Mouse (Mus musculus) intestine, embryonic 14.5 days (tissue): ENCODE results near the gene Hnrnpul2. TPM values are rescaled to one million over a fixed set of nuclear protein-coding genes. Genes with fewer than 3 reads are reported as not detected.
A peak's percentile ranks its signal among the peaks of the same experiment; 100 is the strongest.

ENCODE experiments used
- ATAC-seq: fragments of 200-750 bp; cut with Nextera tagmentation; replicated peaks from 2 replicates; pipeline ENCODE4 v1.8.0; 2017; ENCODE audit warnings: low read depth, moderate number of reproducible peaks, moderate TSS enrichment, moderate library complexity; ENCODE audit not compliant: low FRiP score, low TSS enrichment
- DNase-seq: peaks from one replicate; pipeline ENCODE4 v3.0.0-alpha.2; 2018; ENCODE audit warnings: low spot score
- H3K27ac ChIP-seq: fragments of 300-500 bp; sonication (generic); 2 replicates; pipeline ENCODE4 v1.5.1; 2014; ENCODE audit warnings: low read depth, mild to moderate bottlenecking, control low read depth
- H3K27me3 ChIP-seq: fragments of 300-500 bp; sonication (generic); replicated peaks from 2 replicates; pipeline ENCODE4 v1.6.1; 2014; ENCODE audit warnings: low read length, control low read depth; ENCODE audit not compliant: control insufficient read depth, insufficient read depth
- H3K36me3 ChIP-seq: fragments of 300-500 bp; sonication (generic); 2 replicates; pipeline ENCODE4 v1.6.1; 2014; ENCODE audit warnings: low read length, control low read depth; ENCODE audit not compliant: control insufficient read depth, insufficient read depth
- H3K4me1 ChIP-seq: fragments of 300-500 bp; sonication (generic); replicated peaks from 2 replicates; pipeline ENCODE4 v1.6.1; 2014; ENCODE audit warnings: low read length, control low read depth, mixed read lengths; ENCODE audit not compliant: control insufficient read depth, insufficient read depth
- H3K4me2 ChIP-seq: fragments of 300-500 bp; sonication (generic); 2 replicates; pipeline ENCODE4 v1.6.1; 2014; ENCODE audit warnings: low read length
- H3K4me3 ChIP-seq: fragments of 300-500 bp; sonication (generic); 2 replicates; pipeline ENCODE4 v1.5.1; 2014; ENCODE audit warnings: low read depth, low read length, control low read depth, mixed read lengths
- H3K9ac ChIP-seq: fragments of 300-500 bp; sonication (generic); 2 replicates; pipeline ENCODE4 v1.6.1; 2014; ENCODE audit warnings: mild to moderate bottlenecking, low read length
- H3K9me3 ChIP-seq: fragments of 300-500 bp; sonication (generic); 2 replicates; pipeline ENCODE4 v1.6.1; 2016; ENCODE audit warnings: low read length, control low read depth; ENCODE audit not compliant: control insufficient read depth
- WGBS: fragments of 180-500 bp; shearing (Covaris S2); extraction: QIAGEN DNeasy Blood & Tissue Kit; methylation state at CpG from one replicate; pipeline ENCODE4 v1.1.7; 2014; 5-methylcytosine and 5-hydroxymethylcytosine counted together
- polyA plus RNA-seq: library from polyadenylated mRNA; unstranded; fragments of >200 nt; fragmentation: Nextera tagmentation; extraction: Ambion mirVana; gene quantifications from 2 replicates; pipeline ENCODE4 v1.2.1, GENCODE M21; 2014

The Hnrnpul2 gene
- polyA plus RNA-seq, 1 experiment from 2014 or later = 6.5 TPM

GRCm38 (mm10) chr19:8839908-8840791, 20.3 kb downstream of the Hnrnpul2 start:
- WGBS = 24% methylated on average over 29 of the region's 29 CpGs
- Histone ChIP-seq H3K27ac (no peak overlapping the region), H3K27me3 (no peaks in the 10 kb centered on the region), H3K9ac (peak overlapping the region; percentile 50), H3K4me3 (peak overlapping the region; percentile 42), H3K4me2 (peak overlapping the region; percentile 60), H3K9me3 (no peaks in the 10 kb centered on the region), H3K36me3 (peaks cover 5% of the 10 kb centered on the region), H3K4me1 (peaks cover 23% of the 10 kb centered on the region)
- ATAC-seq (no peak; the same call in 1 of the 2 replicates), DNase-seq (peak; percentile 78)

- 95% methylated on average over 7 of the region's 7 CpGs for WGBS
- ATAC-seq = no peak
- peaks cover 23% of the 10 kb centered on the region for H3K4me1 ChIP-seq
- no peak overlapping the region for H3K9ac ChIP-seq
- peak overlapping the region; percentile 42; the same call in 1 of the 2 replicates for H3K4me3 ChIP-seq
- H3K9me3 ChIP-seq = no peaks in the 10 kb centered on the region
- H3K27ac ChIP-seq = no peak overlapping the region
- DNase-seq = no peak
- no peaks in the 10 kb centered on the region for H3K27me3 ChIP-seq
- peak overlapping the region; percentile 60 for H3K4me2 ChIP-seq
- peaks cover 8% of the 10 kb centered on the region for H3K36me3 ChIP-seq
Observed at GRCm38 (mm10) chr19:8841012-8841411, 21.2 kb downstream of the Hnrnpul2 start.

GRCm38 (mm10) chr19:8842961-8843360, 23.2 kb downstream of the Hnrnpul2 start:
- Histone ChIP-seq H3K27me3 (no peaks in the 10 kb centered on the region), H3K4me2 (no peak overlapping the region), H3K4me1 (peaks cover 23% of the 10 kb centered on the region), H3K9ac (no peak overlapping the region), H3K4me3 (no peak overlapping the region), H3K9me3 (no peaks in the 10 kb centered on the region), H3K27ac (no peak overlapping the region), H3K36me3 (peaks cover 22% of the 10 kb centered on the region)
- ATAC-seq (no peak), DNase-seq (no peak)
- WGBS = 86% methylated on average over 6 of the region's 6 CpGs

GRCm38 (mm10) chr19:8844371-8845129, 24.7 kb downstream of the Hnrnpul2 start:
- Histone ChIP-seq H3K4me3 (no peak overlapping the region), H3K4me2 (no peak overlapping the region), H3K36me3 (peaks cover 27% of the 10 kb centered on the region), H3K9me3 (no peaks in the 10 kb centered on the region), H3K27ac (no peak overlapping the region), H3K4me1 (peaks cover 13% of the 10 kb centered on the region), H3K9ac (no peak overlapping the region), H3K27me3 (no peaks in the 10 kb centered on the region)
- DNase-seq = peak; percentile 91
- WGBS = 63% methylated on average over 5 of the region's 5 CpGs
- ATAC-seq = no peak

GRCm38 (mm10) chr19:8848356-8848755, 28.5 kb downstream of the Hnrnpul2 start:
- peaks cover 7% of the 10 kb centered on the region; the same call in 1 of the 2 replicates for H3K4me1 ChIP-seq
- no peaks in the 10 kb centered on the region for H3K9me3 ChIP-seq
- H3K4me2 ChIP-seq = no peak overlapping the region
- H3K4me3 ChIP-seq = no peak overlapping the region
- peaks cover 22% of the 10 kb centered on the region for H3K36me3 ChIP-seq
- DNase-seq (no peak), ATAC-seq (no peak)
- no peak overlapping the region for H3K27ac ChIP-seq
- H3K27me3 ChIP-seq = no peaks in the 10 kb centered on the region
- H3K9ac ChIP-seq = no peak overlapping the region
- WGBS = 65% methylated on average over 5 of the region's 5 CpGs

- DNase-seq = peak; percentile 71
- Histone ChIP-seq H3K27ac (peak within 1 kb of the TSS; percentile 59), H3K4me1 (peaks cover 7% of the 10 kb centered on the region; the same call in 1 of the 2 replicates), H3K9me3 (no peaks in the 10 kb centered on the region), H3K36me3 (peaks cover 22% of the 10 kb centered on the region), H3K9ac (peak within 1 kb of the TSS; percentile 10; the same call in 1 of the 2 replicates), H3K27me3 (no peaks in the 10 kb centered on the region), H3K4me2 (peak within 1 kb of the TSS; percentile 33), H3K4me3 (peak within 1 kb of the TSS; percentile 6; the same call in 1 of the 2 replicates)
- WGBS = 25% methylated on average over 7 of the region's 7 CpGs
- ATAC-seq = peak; percentile 69
Observed at GRCm38 (mm10) chr19:8850402-8850901, 30.6 kb downstream of the Hnrnpul2 start, which contains the start of gene Lrrn4cl. Gene Lrrn4cl (plus strand): TSS chr19:8850768.

- ATAC-seq = no peak
- Histone ChIP-seq H3K4me1 (peaks cover 7% of the 10 kb centered on the region; the same call in 1 of the 2 replicates), H3K9ac (no peak overlapping the region), H3K27me3 (no peaks in the 10 kb centered on the region; the same call in 1 of the 2 replicates), H3K4me2 (no peak overlapping the region), H3K4me3 (no peak overlapping the region), H3K9me3 (no peaks in the 10 kb centered on the region), H3K36me3 (peaks cover 14% of the 10 kb centered on the region), H3K27ac (no peak overlapping the region)
- DNase-seq = no peak
- WGBS = 51% methylated on average over 7 of the region's 7 CpGs
Observed at GRCm38 (mm10) chr19:8851639-8852038, 31.8 kb downstream of the Hnrnpul2 start.

- WGBS = 57% methylated on average over 10 of the region's 10 CpGs
- Histone ChIP-seq H3K4me1 (peaks cover 7% of the 10 kb centered on the region; the same call in 1 of the 2 replicates), H3K27ac (no peak overlapping the region), H3K4me3 (no peak overlapping the region), H3K27me3 (no peaks in the 10 kb centered on the region; the same call in 1 of the 2 replicates), H3K9me3 (no peaks in the 10 kb centered on the region), H3K36me3 (peaks cover 6% of the 10 kb centered on the region; the same call in 1 of the 2 replicates), H3K4me2 (no peak overlapping the region), H3K9ac (no peak overlapping the region)
- DNase-seq (no peak), ATAC-seq (no peak)
Observed at GRCm38 (mm10) chr19:8852236-8852928, 32.6 kb downstream of the Hnrnpul2 start.
